Mouse (Mus musculus) limb, embryonic 14.5 days (tissue): ENCODE data around the gene Bag3. TPM values are rescaled to one million over a fixed set of nuclear protein-coding genes. Genes with fewer than 3 reads are reported as not detected.

Experiments
- ATAC-seq: fragments of 200-750 bp; cut with Nextera tagmentation; 2 replicates; pipeline ENCODE4 v1.8.0; 2017; ENCODE audit warnings: low read depth, moderate number of reproducible peaks, moderate TSS enrichment; ENCODE audit not compliant: low FRiP score
- DNase-seq: peaks from one replicate; pipeline ENCODE4 v3.0.0-alpha.2; 2015; ENCODE audit warnings: low spot score
- H3K27ac ChIP-seq: fragments of 300-500 bp; sonication (generic); replicated peaks from 2 replicates; pipeline ENCODE4 v1.5.1; 2014; ENCODE audit warnings: low read depth, mild to moderate bottlenecking, low read length, moderate library complexity, mixed read lengths
- H3K27me3 ChIP-seq: fragments of 300-500 bp; sonication (generic); 2 replicates; pipeline ENCODE4 v1.6.1; 2014; ENCODE audit warnings: low read length, mixed read lengths; ENCODE audit not compliant: control insufficient read depth, insufficient read depth
- H3K36me3 ChIP-seq: fragments of 300-500 bp; sonication (generic); 2 replicates; pipeline ENCODE4 v1.6.1; 2014; ENCODE audit warnings: mild to moderate bottlenecking, low read length, moderate library complexity, mixed read lengths; ENCODE audit not compliant: control insufficient read depth, insufficient read depth
- H3K4me1 ChIP-seq: fragments of 300-500 bp; sonication (generic); 2 replicates; pipeline ENCODE4 v1.6.1; 2014; ENCODE audit warnings: antibody characterized with exemption, low read length, mixed read lengths; ENCODE audit not compliant: control insufficient read depth, insufficient read depth
- H3K4me2 ChIP-seq: fragments of 300-500 bp; sonication (generic); replicated peaks from 2 replicates; pipeline ENCODE4 v1.6.1; 2014; ENCODE audit warnings: low read depth, mild to moderate bottlenecking, low read length, moderate library complexity; ENCODE audit not compliant: severe bottlenecking
- H3K4me3 ChIP-seq: fragments of 300-500 bp; sonication (generic); replicated peaks from 2 replicates; pipeline ENCODE4 v1.5.1; 2014; ENCODE audit warnings: low read length
- H3K9ac ChIP-seq: fragments of 300-500 bp; sonication (generic); 2 replicates; pipeline ENCODE4 v1.6.1; 2014; ENCODE audit warnings: mild to moderate bottlenecking, low read depth, low read length, moderate library complexity; ENCODE audit not compliant: severe bottlenecking
- H3K9me3 ChIP-seq: fragments of 300-500 bp; sonication (generic); 2 replicates; pipeline ENCODE4 v1.6.1; 2016; ENCODE audit warnings: low read length; ENCODE audit not compliant: control insufficient read depth
- POLR2A ChIP-seq: fragments of 200-500 bp; IDR thresholded peaks from 2 replicates; pipeline ENCODE4 v1.8.0; 2012; ENCODE audit warnings: inconsistent platforms, mild to moderate bottlenecking, moderate library complexity, borderline replicate concordance; ENCODE audit not compliant: insufficient read depth, insufficient read length; ENCODE audit errors: extremely low read depth
- WGBS: fragments of 180-500 bp; shearing (Covaris S2); extraction: QIAGEN DNeasy Blood & Tissue Kit; methylation state at CpG from one replicate; pipeline ENCODE4 v1.1.7; 2014; 5-methylcytosine and 5-hydroxymethylcytosine counted together
- polyA plus RNA-seq, 2 experiments: library from polyadenylated mRNA; depleted of rRNA in 1 of 2; stranded (reverse) in 1 of 2; unstranded in 1 of 2; fragments of >200 nt; fragmentation: Nextera tagmentation in 1 of 2; extraction: Ambion mirVana in 1 of 2; gene quantifications; 2 replicates each; pipeline versions ENCODE4 v1.2.1 to v1.2.3; 2012 to 2014

Bag3 gene
- polyA plus RNA-seq, 2 experiments: 18.0 to 22.2 TPM

DNA sequence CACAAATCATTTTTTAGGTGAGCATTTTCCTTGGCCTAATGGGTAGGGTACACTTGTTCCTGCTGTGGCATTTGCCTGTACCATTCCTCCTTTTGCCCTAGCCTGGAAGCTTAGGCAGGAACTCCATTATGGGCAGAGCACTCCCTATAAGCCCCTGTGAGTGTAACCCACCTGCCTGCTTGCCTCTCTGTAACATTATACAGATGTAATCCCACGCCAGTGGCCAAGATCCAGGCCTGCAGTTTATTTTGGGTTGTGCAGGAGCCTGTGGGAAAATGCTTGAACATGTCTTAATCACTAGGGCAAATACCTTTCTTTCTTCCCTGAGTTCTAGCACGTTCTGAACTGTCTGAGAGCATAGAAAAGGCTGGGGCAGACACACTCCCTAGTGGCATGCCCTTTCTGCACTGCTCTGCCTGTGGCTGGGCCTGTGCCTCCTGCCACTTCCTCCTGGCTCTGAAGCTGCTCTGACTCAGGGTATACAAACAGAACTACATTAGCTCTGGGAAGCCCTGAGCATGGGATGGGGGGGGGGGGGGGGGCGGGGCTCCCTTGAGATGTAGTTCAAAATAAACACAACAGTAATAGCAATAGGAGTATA, 29.8 kb downstream of the Bag3 start:
- Histone ChIP-seq H3K9me3 (no peaks in the 10 kb centered on the region), H3K27me3 (no peaks in the 10 kb centered on the region), H3K4me2 (no peak overlapping the region), H3K36me3 (peaks cover 4% of the 10 kb centered on the region; the same call in 1 of the 2 replicates), H3K4me1 (no peaks in the 10 kb centered on the region), H3K9ac (no peak overlapping the region), H3K27ac (no peak overlapping the region), H3K4me3 (no peak overlapping the region)
- no peak for TF ChIP-seq POLR2A
- ATAC-seq: no peak
- 13% methylated on average over 3 of the region's 3 CpGs for WGBS
- DNase-seq: no peak

DNA sequence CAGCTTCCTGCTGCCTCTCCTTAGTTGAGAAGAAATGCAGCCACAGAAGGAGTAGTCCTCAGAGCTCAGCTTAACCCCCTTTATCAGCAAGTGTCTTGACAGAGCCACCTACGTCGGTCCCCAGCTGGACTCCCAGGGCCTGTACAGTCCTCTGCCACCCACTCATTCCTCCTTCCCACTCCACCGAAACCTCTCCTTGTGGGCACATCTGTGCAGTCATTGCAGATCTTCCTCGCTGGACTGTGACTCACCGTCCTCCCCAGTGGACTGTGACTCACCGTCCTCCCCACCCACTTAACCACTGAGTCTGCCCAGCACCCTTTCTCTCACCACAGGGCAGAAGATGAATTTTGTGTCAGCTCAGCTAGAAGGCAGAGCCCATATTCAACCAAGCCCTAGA, 31.1 kb downstream of the Bag3 start:
- H3K4me2 ChIP-seq: no peak overlapping the region
- H3K4me1 ChIP-seq: no peaks in the 10 kb centered on the region
- H3K27me3 ChIP-seq: no peaks in the 10 kb centered on the region
- DNase-seq (no peak), ATAC-seq (no peak)
- TF ChIP-seq POLR2A: no peak
- H3K9ac ChIP-seq: no peak overlapping the region
- no peak overlapping the region for H3K27ac ChIP-seq
- no peaks in the 10 kb centered on the region for H3K36me3 ChIP-seq
- H3K4me3 ChIP-seq: no peak overlapping the region
- 87% methylated on average over 6 of the region's 6 CpGs for WGBS
- no peaks in the 10 kb centered on the region for H3K9me3 ChIP-seq

DNA sequence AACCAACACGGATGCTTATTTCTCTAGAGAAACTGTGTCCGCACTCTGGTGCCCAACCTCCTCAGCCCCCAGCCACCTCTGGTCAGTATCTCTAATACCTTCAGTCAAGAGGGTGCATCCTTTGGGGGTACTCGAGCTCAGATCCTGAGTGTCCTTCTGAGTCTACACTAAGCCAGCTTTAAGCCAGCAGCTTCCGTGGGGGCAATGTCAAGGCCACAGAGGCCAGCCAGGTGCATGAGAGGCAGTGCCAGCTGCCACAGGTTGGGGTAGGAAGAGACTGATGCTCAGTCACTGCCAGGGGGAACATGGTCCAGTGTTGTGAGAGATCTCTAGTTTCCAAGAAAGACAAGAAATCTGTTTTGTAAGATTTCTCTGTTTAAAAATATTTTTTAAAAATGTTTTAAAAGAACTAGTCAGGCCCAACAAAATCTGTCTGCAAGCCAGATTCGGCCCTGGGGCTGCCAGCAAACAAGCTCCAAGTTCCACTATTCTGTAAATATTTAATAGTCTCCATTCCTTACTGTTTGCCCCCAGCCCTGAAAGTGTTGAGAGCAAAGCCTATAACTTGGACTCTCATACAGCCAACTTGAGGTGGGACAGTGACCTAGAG, 31.8 kb downstream of the Bag3 start:
- no peak for DNase-seq
- Histone ChIP-seq H3K27ac (no peak overlapping the region), H3K27me3 (no peaks in the 10 kb centered on the region), H3K9ac (no peak overlapping the region), H3K4me3 (no peak overlapping the region), H3K4me1 (no peaks in the 10 kb centered on the region), H3K36me3 (no peaks in the 10 kb centered on the region), H3K9me3 (no peaks in the 10 kb centered on the region), H3K4me2 (no peak overlapping the region)
- WGBS: 76% methylated on average over 5 of the region's 5 CpGs
- no peak for ATAC-seq
- TF ChIP-seq POLR2A: no peak

DNA sequence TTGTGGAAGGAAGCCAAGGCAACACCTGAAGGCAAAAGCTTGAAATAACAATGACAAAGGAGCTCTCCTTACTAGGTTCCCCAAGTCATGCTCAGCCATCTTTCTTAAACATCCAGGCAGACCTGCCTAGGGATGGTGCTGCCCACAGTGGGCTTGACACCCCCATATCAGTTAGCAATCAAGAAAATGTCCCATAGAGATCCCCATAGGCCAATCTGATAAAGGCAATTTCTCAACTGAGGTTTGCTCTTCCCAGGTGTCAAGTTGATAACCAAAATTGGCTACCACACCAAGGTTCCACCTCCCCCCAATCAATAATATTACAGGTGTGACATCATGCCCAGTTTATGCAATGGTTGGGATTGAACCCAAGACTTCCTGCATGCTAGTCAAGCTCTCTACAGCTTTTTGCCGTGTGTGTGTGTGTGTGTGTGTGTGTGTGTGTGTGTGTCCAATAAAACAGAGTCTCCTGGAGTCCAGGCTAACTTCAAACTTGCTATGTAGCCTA, 33.6 kb downstream of the Bag3 start:
- no peak for TF ChIP-seq POLR2A
- Histone ChIP-seq H3K4me1 (no peaks in the 10 kb centered on the region), H3K4me3 (no peak overlapping the region), H3K9ac (no peak overlapping the region), H3K27ac (no peak overlapping the region), H3K36me3 (no peaks in the 10 kb centered on the region), H3K27me3 (no peaks in the 10 kb centered on the region), H3K9me3 (no peaks in the 10 kb centered on the region), H3K4me2 (no peak overlapping the region)
- ATAC-seq: no peak
- no peak for DNase-seq
- 53% methylated on average over 1 of the region's 1 CpGs for WGBS

DNA sequence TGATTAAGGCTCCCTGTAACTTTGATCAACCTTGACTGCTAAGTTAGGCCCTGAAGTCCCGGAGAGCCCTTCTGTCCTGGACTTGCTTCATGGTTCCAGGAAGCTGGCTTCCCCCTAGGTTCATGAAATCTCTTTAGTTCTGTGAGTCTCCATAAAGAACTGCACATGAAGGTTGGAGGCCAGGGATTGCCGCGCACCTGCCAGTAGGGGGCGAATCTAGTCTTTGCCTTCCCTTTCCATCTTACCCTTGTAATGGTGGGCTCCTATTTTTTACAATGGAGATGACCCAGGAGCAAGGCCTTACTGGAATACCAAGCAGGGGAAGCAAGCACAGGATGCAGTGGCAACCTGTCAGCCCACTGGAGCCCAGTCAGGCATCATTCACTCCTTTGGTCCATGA, 40.0 kb downstream of the Bag3 start:
- Histone ChIP-seq H3K27me3 (no peaks in the 10 kb centered on the region), H3K4me2 (no peak overlapping the region), H3K4me1 (no peaks in the 10 kb centered on the region), H3K9me3 (no peaks in the 10 kb centered on the region), H3K27ac (no peak overlapping the region), H3K4me3 (no peak overlapping the region), H3K9ac (no peak overlapping the region), H3K36me3 (no peaks in the 10 kb centered on the region)
- ATAC-seq: no peak
- no peak for TF ChIP-seq POLR2A
- WGBS: 41% methylated on average over 4 of the region's 4 CpGs
- no peak for DNase-seq
